Mouse (Mus musculus): ENCODE data around the gene Txnrd2. TPM values are rescaled to one million over a fixed set of nuclear protein-coding genes. Genes with fewer than 3 reads are reported as not detected.

Gene Txnrd2
- polyA plus RNA-seq, 1 experiment, result 21.3 TPM

DNA sequence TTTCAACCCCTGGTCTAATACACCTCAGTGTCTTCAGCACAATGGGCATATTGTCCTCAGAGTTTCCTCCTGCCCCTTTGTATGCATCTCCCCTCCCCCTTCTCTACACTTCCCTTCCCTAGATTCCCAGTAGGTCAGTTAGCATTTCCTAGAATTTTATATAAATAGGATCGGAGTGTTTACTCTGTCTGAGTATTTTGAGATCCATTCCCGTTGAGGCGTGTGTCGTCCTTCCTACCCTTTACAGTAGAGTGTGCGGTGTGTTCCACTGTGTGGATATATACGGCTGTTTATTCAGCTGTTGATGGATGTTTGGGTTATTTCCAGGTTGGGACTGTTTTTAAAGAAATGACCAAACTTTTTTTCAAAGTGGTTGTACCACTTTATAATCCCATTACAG, 87.3 kb downstream of the Txnrd2 start:
- Histone ChIP-seq H3ac (ENCODE audit: control insufficient read depth, insufficient read length) (no peak overlapping the region), H3K36me3 (ENCODE audit: control insufficient read depth, insufficient read depth) (no peaks in the 10 kb centered on the region), H3K27me3 (ENCODE audit: control insufficient read depth, insufficient read depth, insufficient read length) (no peaks in the 10 kb centered on the region), H3K79me2 (ENCODE audit: control insufficient read depth, insufficient read depth) (no peaks in the 10 kb centered on the region), H3K4me2 (ENCODE audit: low read depth) (peak overlapping the region; percentile 54), H3K4me3 (no peak overlapping the region)
- TF ChIP-seq TCF12 (IDR thresholded peaks at IDR 0.05; ENCODE audit: insufficient read depth, poor library complexity, severe bottlenecking) (peak; percentile 5), CEBPB (IDR thresholded peaks at IDR 0.05; ENCODE audit: insufficient read depth, poor library complexity, severe bottlenecking) (no peak), MYOG (IDR thresholded peaks at IDR 0.05; ENCODE audit: control insufficient read depth in 1 of 3, insufficient read depth in 1 of 3, insufficient read length in 2 of 3, low read depth in 2 of 3) (no peak), MAX (IDR thresholded peaks at IDR 0.05; ENCODE audit: low read depth) (no peak), TCF3 (IDR thresholded peaks at IDR 0.05; ENCODE audit: insufficient read length, low read depth) (no peak), MYOD1 (IDR thresholded peaks at IDR 0.05; ENCODE audit: control insufficient read depth in 1 of 3, insufficient read length in 2 of 3, low read depth in 2 of 3) (peak; percentile 25 to 90 (median 79))

DNA sequence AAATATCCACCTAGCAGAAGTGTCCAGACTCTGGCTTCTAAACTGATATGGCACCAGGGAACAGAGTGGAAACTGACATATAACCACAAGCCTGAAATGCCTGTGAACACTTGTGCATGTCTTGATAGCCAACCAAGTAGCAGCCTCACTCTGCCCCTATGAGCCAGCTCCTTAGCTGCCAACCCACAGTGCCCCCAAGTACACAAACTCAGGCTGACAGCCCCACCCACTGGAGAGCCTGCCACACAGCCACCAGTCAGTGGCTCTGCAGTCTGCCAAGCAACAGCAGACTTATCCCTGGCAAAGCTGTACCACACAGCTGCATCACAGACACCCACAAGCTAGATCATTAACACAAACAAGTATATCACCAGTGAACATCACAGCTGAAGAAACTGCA, 91.9 kb downstream of the Txnrd2 start:
- TF ChIP-seq MYOG (IDR thresholded peaks at IDR 0.05; ENCODE audit: control insufficient read depth in 1 of 3, insufficient read depth in 1 of 3, insufficient read length in 2 of 3, low read depth in 2 of 3), result peak in 1 of 3 experiments; percentile 1
- TF ChIP-seq MAX (IDR thresholded peaks at IDR 0.05; ENCODE audit: low read depth), result no peak
- Histone ChIP-seq H3K27me3 (ENCODE audit: control insufficient read depth, insufficient read depth, insufficient read length) (no peaks in the 10 kb centered on the region), H3K4me2 (ENCODE audit: low read depth) (no peak overlapping the region), H3K4me3 (no peak overlapping the region), H3K79me2 (ENCODE audit: control insufficient read depth, insufficient read depth) (no peaks in the 10 kb centered on the region), H3K36me3 (ENCODE audit: control insufficient read depth, insufficient read depth) (no peaks in the 10 kb centered on the region), H3ac (ENCODE audit: control insufficient read depth, insufficient read length) (no peak overlapping the region)

DNA sequence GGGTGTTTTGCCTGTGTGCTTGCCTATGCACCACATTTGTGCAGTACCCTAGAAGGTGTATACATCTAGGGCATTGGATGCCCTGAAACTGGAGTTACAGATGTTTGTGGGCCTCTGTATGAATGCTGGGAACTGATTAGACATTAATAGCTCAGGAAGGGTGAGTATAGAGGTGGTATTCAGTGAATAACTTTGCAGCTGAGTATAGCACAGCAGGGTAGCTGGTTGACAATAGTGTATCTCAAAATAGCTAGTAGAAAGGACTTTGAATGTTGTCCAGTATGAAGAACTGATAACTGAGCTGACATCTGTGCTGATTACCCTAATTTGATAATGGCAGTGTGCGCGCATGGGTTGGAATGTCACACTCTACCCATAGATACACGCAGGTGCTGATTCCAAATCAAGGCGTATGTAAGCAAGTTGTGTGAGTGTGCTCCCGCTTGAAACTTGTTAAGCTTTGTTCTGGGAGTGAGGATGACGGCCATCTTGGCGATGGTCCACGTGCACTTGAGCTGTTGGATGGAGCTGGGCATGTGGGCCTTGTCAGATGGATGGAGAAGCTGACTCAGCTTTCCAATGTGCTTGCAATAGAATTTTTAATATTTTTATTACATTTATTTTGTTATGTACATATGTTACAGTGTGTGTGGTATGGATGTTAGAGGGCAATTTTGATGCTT, 97.5 kb downstream of the Txnrd2 start:
- H3K4me3 ChIP-seq, result no peak overlapping the region
- no peak overlapping the region for H3ac ChIP-seq (ENCODE audit: control insufficient read depth, insufficient read length)
- no peaks in the 10 kb centered on the region for H3K27me3 ChIP-seq (ENCODE audit: control insufficient read depth, insufficient read depth, insufficient read length)
- no peak for TF ChIP-seq TCF3 (IDR thresholded peaks at IDR 0.05; ENCODE audit: insufficient read length, low read depth)
- H3K4me2 ChIP-seq (ENCODE audit: low read depth), result no peak overlapping the region
- no peaks in the 10 kb centered on the region for H3K36me3 ChIP-seq (ENCODE audit: control insufficient read depth, insufficient read depth)
- no peaks in the 10 kb centered on the region for H3K79me2 ChIP-seq (ENCODE audit: control insufficient read depth, insufficient read depth)

GRCm38 (mm10) chr16:18528656-18529055, 102.5 kb downstream of the Txnrd2 start:
- Histone ChIP-seq H3K4me3 (no peak overlapping the region), H3ac (ENCODE audit: control insufficient read depth, insufficient read length) (no peak overlapping the region), H3K27me3 (ENCODE audit: control insufficient read depth, insufficient read depth, insufficient read length) (no peaks in the 10 kb centered on the region), H3K79me2 (ENCODE audit: control insufficient read depth, insufficient read depth) (no peaks in the 10 kb centered on the region), H3K4me2 (ENCODE audit: low read depth) (no peak overlapping the region), H3K36me3 (ENCODE audit: control insufficient read depth, insufficient read depth) (no peaks in the 10 kb centered on the region)
- TF ChIP-seq POLR2AphosphoS2 (IDR thresholded peaks at IDR 0.05; ENCODE audit: insufficient read length, low read depth) (no peak), REST (IDR thresholded peaks at IDR 0.05; ENCODE audit: insufficient read depth, insufficient read length) (no peak), POLR2A (IDR thresholded peaks at IDR 0.05; ENCODE audit: insufficient read length, low read depth) (no peak), USF1 (IDR thresholded peaks at IDR 0.05; ENCODE audit: low read depth) (no peak), MYOG (IDR thresholded peaks at IDR 0.05; ENCODE audit: control insufficient read depth in 1 of 3, insufficient read depth in 1 of 3, insufficient read length in 2 of 3, low read depth in 2 of 3) (no peak), TCF3 (IDR thresholded peaks at IDR 0.05; ENCODE audit: insufficient read length, low read depth) (no peak), CEBPB (IDR thresholded peaks at IDR 0.05; ENCODE audit: insufficient read depth, poor library complexity, severe bottlenecking) (no peak), SRF (IDR thresholded peaks at IDR 0.05; ENCODE audit: control insufficient read depth, insufficient read length, low read depth) (no peak), E2F4 (IDR thresholded peaks at IDR 0.05; ENCODE audit: insufficient read depth) (no peak), MAX (IDR thresholded peaks at IDR 0.05; ENCODE audit: low read depth) (no peak), TCF12 (IDR thresholded peaks at IDR 0.05; ENCODE audit: insufficient read depth, poor library complexity, severe bottlenecking) (no peak), MYOD1 (IDR thresholded peaks at IDR 0.05; ENCODE audit: control insufficient read depth in 1 of 3, insufficient read length in 2 of 3, low read depth in 2 of 3) (no peak)

Other genes starting within 250 kb of the Txnrd2 start
- not detected for gene Ccdc188, start 208.5 kb upstream of the Txnrd2 start, polyA plus RNA-seq (2012; fragmentation: generic; extraction: Trizol)
- gene Zdhhc8, start 191.2 kb upstream of the Txnrd2 start, polyA plus RNA-seq (2012; fragmentation: generic; extraction: Trizol), result 26.1 TPM
- 47.8 TPM for gene Trmt2a, start 177.7 kb upstream of the Txnrd2 start, polyA plus RNA-seq (2012; fragmentation: generic; extraction: Trizol)
- gene Ranbp1, start 177.7 kb upstream of the Txnrd2 start, polyA plus RNA-seq (2012; fragmentation: generic; extraction: Trizol), result 150 TPM
- gene Gm49776, start 168.1 kb upstream of the Txnrd2 start, polyA plus RNA-seq (2012; fragmentation: generic; extraction: Trizol), result 0.08 TPM
- 11.9 TPM for gene Dgcr8, start 137.1 kb upstream of the Txnrd2 start, polyA plus RNA-seq (2012; fragmentation: generic; extraction: Trizol)
- 22.2 TPM for gene Tango2, start 78.3 kb upstream of the Txnrd2 start, polyA plus RNA-seq (2012; fragmentation: generic; extraction: Trizol)
- 7.6 TPM for gene Arvcf, start 78.2 kb upstream of the Txnrd2 start, polyA plus RNA-seq (2012; fragmentation: generic; extraction: Trizol)
- gene Comt, start 468 bp downstream of the Txnrd2 start, polyA plus RNA-seq (2012; fragmentation: generic; extraction: Trizol), result 93.6 TPM
- 6.6 TPM for gene Gnb1l, start 72.3 kb downstream of the Txnrd2 start, polyA plus RNA-seq (2012; fragmentation: generic; extraction: Trizol)
- 2.7 TPM for gene Rtl10, start 72.5 kb downstream of the Txnrd2 start, polyA plus RNA-seq (2012; fragmentation: generic; extraction: Trizol)
- gene Tbx1, start 164.3 kb downstream of the Txnrd2 start, polyA plus RNA-seq (2012; fragmentation: generic; extraction: Trizol), result 16.9 TPM
- gene Gp1bb, start 196.0 kb downstream of the Txnrd2 start, polyA plus RNA-seq (2012; fragmentation: generic; extraction: Trizol), result 9.4 TPM
- gene Gm49601, start 200.0 kb downstream of the Txnrd2 start, polyA plus RNA-seq (2012; fragmentation: generic; extraction: Trizol), result 11.4 TPM
- gene Sept5, start 203.6 kb downstream of the Txnrd2 start, polyA plus RNA-seq (2012; fragmentation: generic; extraction: Trizol), result 112 TPM

All from myocyte (in vitro differentiated cells).